Mouse (Mus musculus): ENCODE results near the gene Tnfsf4. TPM values are rescaled to one million over a fixed set of nuclear protein-coding genes. Genes with fewer than 3 reads are reported as not detected.

Tnfsf4 gene
- not detected in 2 replicates for polyA plus RNA-seq (2015; fragmentation: Nextera tagmentation; extraction: Ambion mirVana)

DNA sequence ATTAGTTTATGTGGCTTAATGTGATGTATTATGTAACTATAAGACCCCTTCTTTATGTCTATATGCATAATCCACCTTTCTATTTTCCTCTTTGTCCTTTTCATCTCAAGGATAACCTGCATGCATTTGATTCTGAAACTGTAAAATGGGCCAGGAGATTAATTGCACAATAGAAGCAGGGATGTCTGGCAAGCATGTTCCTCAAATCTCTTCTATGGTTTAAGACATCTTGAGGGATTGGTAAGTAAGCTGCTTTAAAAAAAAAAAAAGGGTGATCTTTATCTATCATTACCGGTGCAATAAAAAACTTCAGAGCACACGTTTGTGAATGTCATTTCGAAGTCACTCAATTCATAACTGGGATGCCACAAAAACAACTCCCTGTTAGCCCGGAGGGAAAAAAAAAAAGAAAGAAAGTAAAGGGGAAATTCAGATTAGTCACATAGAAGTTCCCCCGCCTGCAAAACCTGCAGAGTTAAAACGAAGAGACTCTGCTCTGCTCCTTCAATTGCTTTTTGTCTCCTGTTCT is at the start of gene Tnfsf4:
Tnfsf4 (plus strand) TSS at position 479 of the 529 bp plus-strand sequence.
- no peaks in the 10 kb centered on the region for H3K36me3 ChIP-seq
- no peak within 1 kb of the TSS for H3K4me3 ChIP-seq
- no peak within 1 kb of the TSS for H3K4me2 ChIP-seq
- ATAC-seq (ENCODE audit: low read depth), result no peak
- H3K27ac ChIP-seq (replicated peaks), result no peak within 1 kb of the TSS
- no peaks in the 10 kb centered on the region for H3K4me1 ChIP-seq (replicated peaks)
- no peaks in the 10 kb centered on the region for H3K9me3 ChIP-seq
- 75% methylated on average over 6 of the region's 6 CpGs for WGBS
- H3K9ac ChIP-seq, result no peak within 1 kb of the TSS
- no peaks in the 10 kb centered on the region for H3K27me3 ChIP-seq

DNA sequence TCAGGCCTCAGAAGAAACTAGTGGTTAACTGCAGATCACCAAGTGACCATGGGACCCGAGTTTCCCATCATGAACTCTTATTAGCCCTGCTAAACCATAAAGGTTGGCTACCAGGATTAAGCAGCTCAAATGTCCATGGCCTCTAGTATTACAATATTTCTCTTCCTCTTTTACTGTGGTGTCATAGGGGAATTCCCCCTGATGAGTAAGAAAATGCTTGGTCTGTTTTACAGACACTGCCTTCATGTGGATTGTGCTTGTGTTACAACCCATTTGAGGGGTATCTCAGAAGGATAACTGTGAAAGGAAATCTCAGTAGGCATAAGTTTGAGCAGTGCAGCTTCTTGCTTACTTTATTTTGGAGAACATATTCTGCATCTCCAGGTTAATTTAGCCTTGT is 44.2 kb upstream of the Tnfsf4 start:
- Histone ChIP-seq H3K9ac (no peak overlapping the region), H3K9me3 (no peaks in the 10 kb centered on the region), H3K27me3 (no peaks in the 10 kb centered on the region), H3K4me3 (no peak overlapping the region), H3K4me2 (no peak overlapping the region), H3K27ac (replicated peaks) (no peak overlapping the region), H3K4me1 (replicated peaks) (no peaks in the 10 kb centered on the region), H3K36me3 (no peaks in the 10 kb centered on the region)
- WGBS, result 65% methylated on average over 1 of the region's 1 CpGs
- ATAC-seq (ENCODE audit: low read depth), result no peak

DNA sequence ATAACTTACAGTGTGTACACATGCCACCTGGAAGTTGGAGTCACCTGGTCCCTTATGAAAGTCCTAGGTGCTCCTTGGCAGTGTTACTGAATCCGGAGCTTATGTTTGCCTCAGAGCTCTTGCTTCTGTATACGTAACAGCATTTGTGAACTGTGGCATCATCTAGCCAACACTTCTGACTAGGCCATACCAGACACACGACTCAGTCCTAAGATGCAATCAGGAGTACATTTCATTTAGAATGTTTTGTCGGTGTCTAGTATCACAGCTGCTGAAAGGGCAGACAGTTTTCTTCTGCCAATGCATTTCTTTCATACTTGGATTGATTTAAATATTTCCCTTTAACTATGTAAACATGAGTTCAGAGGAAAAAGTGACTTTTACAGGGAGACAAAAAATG is 30.2 kb upstream of the Tnfsf4 start:
- Histone ChIP-seq H3K4me3 (no peak overlapping the region), H3K36me3 (no peaks in the 10 kb centered on the region), H3K4me2 (no peak overlapping the region), H3K27me3 (no peaks in the 10 kb centered on the region), H3K27ac (replicated peaks) (no peak overlapping the region), H3K9ac (no peak overlapping the region), H3K9me3 (no peaks in the 10 kb centered on the region), H3K4me1 (replicated peaks) (no peaks in the 10 kb centered on the region)
- ATAC-seq (ENCODE audit: low read depth), result no peak
- WGBS, result 89% methylated on average over 4 of the region's 4 CpGs

DNA sequence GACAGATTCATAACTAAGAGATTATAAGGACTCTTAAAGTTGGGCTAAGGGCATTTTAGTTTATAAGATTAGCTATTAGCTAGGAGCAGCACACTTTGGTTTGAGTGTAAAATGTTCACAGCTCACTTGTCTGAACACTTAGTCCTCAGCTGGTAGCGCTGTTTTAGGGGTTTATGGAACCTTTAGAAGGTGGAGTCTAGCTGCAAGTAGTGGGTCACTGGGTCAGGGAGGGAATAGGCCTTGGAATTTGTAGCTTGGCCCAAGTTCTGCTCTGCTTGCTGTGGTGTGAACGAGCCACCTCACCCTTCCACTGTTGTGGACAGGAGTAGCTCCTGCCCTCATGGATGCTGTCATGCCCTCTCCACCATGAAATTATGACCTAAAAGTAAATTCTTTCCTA is 23.3 kb upstream of the Tnfsf4 start:
- WGBS, result 86% methylated on average over 2 of the region's 2 CpGs
- no peak overlapping the region for H3K9ac ChIP-seq

DNA sequence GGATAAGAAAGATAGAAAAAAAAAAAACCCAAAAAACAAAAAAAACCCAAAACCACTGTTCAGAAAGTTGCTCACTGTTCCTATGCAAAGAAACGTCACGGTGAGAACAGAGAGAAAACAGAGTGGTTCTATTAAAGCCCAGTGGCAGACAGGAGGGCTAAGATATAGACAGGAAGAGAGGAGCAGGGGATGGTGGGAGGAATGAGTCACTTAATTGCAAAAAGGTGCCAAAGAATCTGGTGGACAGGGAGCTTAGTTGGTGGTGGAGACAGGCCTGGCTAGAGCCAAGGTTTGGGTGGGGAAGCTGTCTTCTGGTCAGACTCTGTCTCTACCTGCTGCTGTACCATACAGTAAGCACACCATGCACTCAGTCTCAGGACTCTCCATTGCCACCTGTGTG is 19.3 kb upstream of the Tnfsf4 start:
- H3K9me3 ChIP-seq, result no peaks in the 10 kb centered on the region
- H3K9ac ChIP-seq, result no peak overlapping the region
- peaks cover 9% of the 10 kb centered on the region for H3K4me1 ChIP-seq (replicated peaks)
- H3K27ac ChIP-seq (replicated peaks), result no peak overlapping the region
- H3K4me3 ChIP-seq, result no peak overlapping the region
- no peak for ATAC-seq (ENCODE audit: low read depth)
- WGBS, result 87% methylated on average over 2 of the region's 2 CpGs
- H3K27me3 ChIP-seq, result no peaks in the 10 kb centered on the region
- no peaks in the 10 kb centered on the region for H3K36me3 ChIP-seq
- H3K4me2 ChIP-seq, result no peak overlapping the region

More for the DNA sequence above, 23.3 kb upstream of the Tnfsf4 start:
- no peak for ATAC-seq (ENCODE audit: low read depth)
- H3K9me3 ChIP-seq, result no peaks in the 10 kb centered on the region
- no peak overlapping the region for H3K4me2 ChIP-seq
- H3K27ac ChIP-seq (replicated peaks), result no peak overlapping the region
- no peaks in the 10 kb centered on the region for H3K4me1 ChIP-seq (replicated peaks)
- H3K4me3 ChIP-seq, result no peak overlapping the region
- H3K27me3 ChIP-seq, result no peaks in the 10 kb centered on the region
- no peaks in the 10 kb centered on the region for H3K36me3 ChIP-seq

DNA sequence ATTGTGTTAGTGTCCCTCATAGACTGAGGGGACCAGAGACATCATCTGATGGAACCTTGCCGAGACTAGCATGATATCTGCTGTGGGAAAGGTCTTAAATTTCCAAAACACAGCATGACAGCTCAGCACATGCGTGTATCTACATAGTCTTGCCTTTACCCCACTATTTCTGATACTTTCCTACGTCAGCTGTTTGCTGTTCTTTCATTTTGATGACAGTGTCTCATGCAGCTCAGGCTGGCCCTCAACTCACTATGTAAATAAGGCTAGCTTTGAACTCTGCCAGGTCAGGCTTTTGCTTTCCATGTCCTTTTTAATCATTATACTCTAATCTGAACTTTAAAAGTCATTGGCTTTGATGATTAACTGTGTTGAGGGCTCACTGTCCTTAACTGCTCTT is 16.6 kb upstream of the Tnfsf4 start:
- H3K27ac ChIP-seq (replicated peaks), result no peak overlapping the region
- WGBS, result 85% methylated on average over 3 of the region's 3 CpGs
- H3K4me2 ChIP-seq, result no peak overlapping the region
- no peaks in the 10 kb centered on the region for H3K27me3 ChIP-seq
- no peaks in the 10 kb centered on the region for H3K9me3 ChIP-seq
- peaks cover 9% of the 10 kb centered on the region for H3K4me1 ChIP-seq (replicated peaks)
- ATAC-seq (ENCODE audit: low read depth), result no peak
- H3K9ac ChIP-seq, result no peak overlapping the region
- no peak overlapping the region for H3K4me3 ChIP-seq
- H3K36me3 ChIP-seq, result no peaks in the 10 kb centered on the region

DNA sequence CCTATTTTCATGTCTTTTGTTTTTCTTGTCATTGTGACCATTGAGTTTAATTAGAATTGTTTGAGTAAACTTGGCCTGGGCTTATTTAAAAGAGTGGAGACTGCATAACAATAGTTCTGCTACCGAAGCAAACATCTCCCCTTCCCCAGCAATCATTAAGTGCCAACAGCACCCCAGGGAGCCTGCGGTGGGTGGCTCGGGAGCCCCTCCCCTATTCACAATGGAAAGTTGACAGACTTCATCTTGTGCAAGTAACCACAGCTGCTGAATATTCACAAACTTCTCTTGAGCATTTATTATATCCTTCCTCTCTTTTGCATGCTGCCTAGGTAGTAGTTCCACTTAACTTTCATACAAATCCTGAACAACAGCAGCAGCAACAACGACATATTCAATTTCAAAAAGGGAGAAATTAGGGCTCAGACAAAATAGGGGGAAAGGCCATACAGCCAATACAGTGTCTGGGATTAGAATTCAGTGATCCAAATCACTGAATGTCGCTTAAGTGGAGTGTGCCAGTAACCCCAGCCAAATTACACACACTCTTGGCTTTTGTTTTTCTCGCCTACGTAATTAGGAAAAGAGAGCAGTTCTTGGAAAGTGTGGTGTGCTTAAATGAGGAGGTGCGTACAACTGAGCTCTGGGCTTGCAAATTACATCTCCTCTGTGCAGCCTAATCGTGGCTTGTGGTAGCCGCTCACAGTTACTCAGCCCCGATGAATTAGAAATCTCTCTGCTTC is 15.4 kb upstream of the Tnfsf4 start:
- no peak overlapping the region for H3K4me2 ChIP-seq
- no peak overlapping the region for H3K27ac ChIP-seq (replicated peaks)
- H3K36me3 ChIP-seq, result no peaks in the 10 kb centered on the region
- no peak overlapping the region for H3K9ac ChIP-seq
- peaks cover 9% of the 10 kb centered on the region for H3K4me1 ChIP-seq (replicated peaks)
- H3K9me3 ChIP-seq, result no peaks in the 10 kb centered on the region
- WGBS, result 23% methylated on average over 11 of the region's 11 CpGs
- H3K27me3 ChIP-seq, result no peaks in the 10 kb centered on the region
- no peak overlapping the region for H3K4me3 ChIP-seq
- no peak for ATAC-seq (ENCODE audit: low read depth)

DNA sequence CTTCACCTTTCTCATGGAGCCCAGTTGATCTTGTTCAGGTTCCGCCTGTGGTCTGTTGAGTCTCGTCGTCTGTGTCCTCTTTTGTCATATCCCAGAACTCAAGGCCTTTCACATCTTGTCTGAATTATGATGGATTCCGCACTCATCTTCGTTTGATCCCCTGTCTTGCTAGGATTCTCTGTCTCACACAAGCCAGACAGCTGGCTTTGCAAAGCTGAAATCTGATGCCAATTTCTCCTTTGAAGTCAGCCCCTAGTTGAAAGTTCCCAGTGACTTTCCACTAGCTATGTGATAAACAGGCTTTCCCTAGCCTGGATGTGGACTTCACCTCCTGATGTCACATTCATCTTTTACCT is 14.8 kb upstream of the Tnfsf4 start:
- no peak overlapping the region for H3K4me3 ChIP-seq
- H3K4me2 ChIP-seq, result no peak overlapping the region

DNA sequence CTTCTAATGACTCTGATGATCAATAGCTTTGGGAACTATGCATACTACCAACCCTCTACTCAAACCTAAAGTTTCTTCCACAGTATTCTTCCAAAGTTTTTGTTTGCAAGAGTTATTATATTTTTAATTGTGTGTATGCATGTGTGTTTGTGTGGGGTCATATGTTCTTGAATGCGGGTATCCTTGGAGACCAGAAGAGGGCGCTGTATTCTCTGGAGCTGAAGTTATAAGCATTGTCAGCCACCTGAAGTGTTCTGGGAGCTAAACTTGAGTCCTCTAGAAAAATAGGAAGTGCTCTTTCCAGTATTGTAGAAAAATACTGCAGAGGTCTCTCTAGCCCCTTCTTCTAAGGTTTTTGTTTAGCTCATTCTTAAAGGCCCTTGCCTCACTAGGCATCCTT is 5.1 kb upstream of the Tnfsf4 start:
- Histone ChIP-seq H3K27me3 (no peaks in the 10 kb centered on the region), H3K36me3 (no peaks in the 10 kb centered on the region)
- WGBS, result 64% methylated on average over 2 of the region's 2 CpGs

More for the DNA sequence above, 14.8 kb upstream of the Tnfsf4 start:
- H3K9ac ChIP-seq, result no peak overlapping the region
- peaks cover 9% of the 10 kb centered on the region for H3K4me1 ChIP-seq (replicated peaks)
- H3K36me3 ChIP-seq, result no peaks in the 10 kb centered on the region
- no peak for ATAC-seq (ENCODE audit: low read depth)
- H3K27me3 ChIP-seq, result no peaks in the 10 kb centered on the region
- H3K9me3 ChIP-seq, result no peaks in the 10 kb centered on the region
- WGBS, result 45% methylated on average over 5 of the region's 5 CpGs
- no peak overlapping the region for H3K27ac ChIP-seq (replicated peaks)

DNA sequence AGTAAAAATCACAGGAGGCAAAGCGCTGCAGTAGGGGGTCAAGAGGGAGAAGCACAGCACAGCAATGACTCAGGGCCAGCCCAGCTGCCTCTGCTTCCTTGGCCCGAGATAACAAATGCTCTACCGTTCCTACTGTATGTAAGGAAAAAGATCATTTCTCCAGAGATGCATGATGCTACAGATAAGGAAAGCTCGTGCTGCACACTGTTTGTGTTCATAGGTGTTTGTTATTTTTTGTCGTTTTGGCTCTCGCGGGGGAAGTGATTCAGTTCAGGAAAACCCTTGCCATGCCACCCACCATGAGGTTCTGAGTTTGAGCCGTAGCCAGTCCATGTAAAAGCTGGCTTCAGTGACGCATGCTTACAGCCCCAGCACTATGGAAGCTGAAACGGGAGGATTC is 2.3 kb upstream of the Tnfsf4 start:
- Histone ChIP-seq H3K4me1 (replicated peaks) (no peaks in the 10 kb centered on the region), H3K4me3 (no peak overlapping the region), H3K9me3 (no peaks in the 10 kb centered on the region), H3K27me3 (no peaks in the 10 kb centered on the region), H3K4me2 (no peak overlapping the region), H3K9ac (no peak overlapping the region), H3K27ac (replicated peaks) (no peak overlapping the region), H3K36me3 (no peaks in the 10 kb centered on the region)
- whole genome bisulfite sequencing, result 89% methylated on average over 10 of the region's 10 CpGs
- ATAC-seq (ENCODE audit: low read depth), result no peak

More for the DNA sequence above, 5.1 kb upstream of the Tnfsf4 start:
- ATAC-seq (ENCODE audit: low read depth), result no peak
- Histone ChIP-seq H3K4me3 (no peak overlapping the region), H3K4me2 (no peak overlapping the region), H3K27ac (replicated peaks) (no peak overlapping the region), H3K4me1 (replicated peaks) (no peaks in the 10 kb centered on the region), H3K9me3 (no peaks in the 10 kb centered on the region), H3K9ac (no peak overlapping the region)

DNA sequence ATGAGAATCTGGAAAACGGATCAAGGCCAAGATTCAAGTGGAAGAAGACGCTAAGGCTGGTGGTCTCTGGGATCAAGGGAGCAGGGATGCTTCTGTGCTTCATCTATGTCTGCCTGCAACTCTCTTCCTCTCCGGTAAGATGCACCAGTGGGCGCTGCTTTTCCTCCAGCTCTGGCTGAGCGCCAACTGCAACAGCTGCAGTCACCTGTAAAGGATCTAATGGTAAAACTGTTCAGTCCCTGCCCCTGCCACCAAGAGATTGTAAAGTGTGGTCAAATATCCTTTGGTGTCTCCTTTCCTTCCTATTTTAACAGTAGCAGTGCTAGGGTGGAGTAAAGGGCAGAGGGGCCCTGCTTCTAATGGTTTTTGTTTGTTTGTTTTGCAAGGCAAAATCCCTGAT is 401 bp downstream of the Tnfsf4 start:
- H3K27me3 ChIP-seq, result no peaks in the 10 kb centered on the region
- H3K9ac ChIP-seq, result no peak overlapping the region
- 72% methylated on average over 5 of the region's 5 CpGs for WGBS
- no peak overlapping the region for H3K4me2 ChIP-seq
- H3K4me3 ChIP-seq, result no peak overlapping the region
- H3K27ac ChIP-seq (replicated peaks), result no peak overlapping the region
- H3K36me3 ChIP-seq, result no peaks in the 10 kb centered on the region
- H3K4me1 ChIP-seq (replicated peaks), result no peaks in the 10 kb centered on the region
- no peaks in the 10 kb centered on the region for H3K9me3 ChIP-seq
- ATAC-seq (ENCODE audit: low read depth), result no peak

DNA sequence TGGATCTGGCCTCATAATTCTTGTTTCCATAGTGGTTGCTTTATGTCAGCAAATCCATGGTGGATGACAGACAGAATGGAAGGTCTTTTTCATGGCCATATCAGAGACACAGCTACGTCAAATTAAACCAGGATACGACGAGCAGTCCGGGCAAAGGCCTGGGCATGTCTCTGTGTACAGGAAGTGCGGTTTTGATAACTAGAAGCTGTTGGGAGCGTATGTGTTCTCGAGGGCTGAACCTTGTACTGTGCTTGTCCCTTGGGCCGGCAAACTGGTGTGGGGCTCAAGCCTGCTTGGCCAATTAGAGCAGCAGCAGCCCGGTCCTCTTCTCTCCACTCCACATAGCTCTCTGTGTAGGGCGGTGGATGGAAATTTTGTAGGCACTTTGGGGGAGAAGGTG is 1.1 kb downstream of the Tnfsf4 start:
- ATAC-seq (ENCODE audit: low read depth), result no peak
- 88% methylated on average over 10 of the region's 10 CpGs for WGBS
- no peak overlapping the region for H3K4me3 ChIP-seq

DNA sequence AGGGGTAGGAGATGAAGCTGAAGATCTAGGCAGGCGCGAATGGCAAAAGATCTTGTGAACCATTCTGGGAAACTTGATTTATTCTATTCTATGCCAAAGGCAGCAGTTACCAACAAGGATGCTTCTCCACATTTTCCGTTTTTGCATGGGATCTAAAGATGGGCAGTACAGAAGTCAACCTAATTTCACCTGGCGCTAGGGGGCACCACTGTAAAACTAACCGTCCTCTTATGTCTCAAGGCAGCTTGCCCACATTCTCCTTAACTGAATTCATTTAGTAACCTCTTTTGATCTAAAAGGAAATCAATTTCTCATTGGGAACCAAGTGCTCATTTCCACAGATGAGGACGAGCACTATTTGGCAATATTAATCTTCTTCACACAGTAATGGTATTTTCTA is 4.9 kb downstream of the Tnfsf4 start:
- Histone ChIP-seq H3K4me3 (no peak overlapping the region), H3K9ac (no peak overlapping the region), H3K4me1 (replicated peaks) (no peaks in the 10 kb centered on the region), H3K9me3 (0 out of 2 replicates have a peak, but pooled peaks cover 3% of the 10 kb centered on the region), H3K27me3 (no peaks in the 10 kb centered on the region), H3K27ac (replicated peaks) (no peak overlapping the region), H3K4me2 (no peak overlapping the region), H3K36me3 (no peaks in the 10 kb centered on the region)
- 28% methylated on average over 6 of the region's 6 CpGs for WGBS
- ATAC-seq (ENCODE audit: low read depth), result no peak

More for the DNA sequence above, 1.1 kb downstream of the Tnfsf4 start:
- H3K27ac ChIP-seq (replicated peaks), result no peak overlapping the region
- H3K9ac ChIP-seq, result no peak overlapping the region
- H3K4me1 ChIP-seq (replicated peaks), result no peaks in the 10 kb centered on the region
- no peaks in the 10 kb centered on the region for H3K36me3 ChIP-seq
- H3K27me3 ChIP-seq, result no peaks in the 10 kb centered on the region
- H3K4me2 ChIP-seq, result no peak overlapping the region
- H3K9me3 ChIP-seq, result no peaks in the 10 kb centered on the region

All from neural tube, embryonic 13.5 days (tissue).